Comparison of ENCODE assay signal across 7 mouse cellular contexts in genomic region chr3:88758045-88758500, GRCm38 (mm10). TPM values are rescaled to one million over a fixed set of nuclear protein-coding genes. Genes with fewer than 3 reads are reported as not detected.
DNase-seq lines count a peak whose midpoint lies in the region; ATAC-seq lines count a peak whose summit lies in the region.

No protein-coding gene starts in this region.

- peak overlapping the region; percentile 17 for H3K4me2 ChIP-seq in forebrain, embryonic 15.5 days (replicated peaks)
- peak overlapping the region; percentile 30 for H3K4me2 ChIP-seq in liver, embryonic 13.5 days
- peak overlapping the region; percentile 23; the same call in 1 of the 2 replicates for H3K4me2 ChIP-seq in neural tube, embryonic 14.5 days (ENCODE audit: low read depth, low read length)

- H3K27ac ChIP-seq in forebrain, embryonic 15.5 days (replicated peaks), result peak overlapping the region; percentile 84
- H3K27ac ChIP-seq in liver, embryonic 13.5 days, result 0 out of 2 replicates have a peak overlapping the region, but pooled peaks have one; percentile 19
- peak overlapping the region; percentile 83 for H3K27ac ChIP-seq in neural tube, embryonic 14.5 days (ENCODE audit: low read depth, low read length)

- no peaks in the 10 kb centered on the region for H3K27me3 ChIP-seq in forebrain, embryonic 15.5 days
- no peaks in the 10 kb centered on the region for H3K27me3 ChIP-seq in liver, embryonic 13.5 days
- H3K27me3 ChIP-seq in neural tube, embryonic 14.5 days (ENCODE audit: control insufficient read depth, insufficient read depth, low read length), result no peaks in the 10 kb centered on the region

- intact Hi-C loops in heart, postnatal 10 days (cut with DNase I), result no loop called here

- no peak overlapping the region; the same call in none of the 2 replicates for H3K9ac ChIP-seq in forebrain, embryonic 15.5 days (replicated peaks)
- H3K9ac ChIP-seq in liver, embryonic 13.5 days, result peak overlapping the region; percentile 27; the same call in 1 of the 2 replicates
- peak overlapping the region; percentile 12; the same call in 1 of the 2 replicates for H3K9ac ChIP-seq in neural tube, embryonic 14.5 days (replicated peaks; ENCODE audit: low read depth, low read length)

- H3K36me3 ChIP-seq in forebrain, embryonic 15.5 days, result peaks cover 42% of the 10 kb centered on the region
- H3K36me3 ChIP-seq in liver, embryonic 13.5 days, result no peaks in the 10 kb centered on the region
- peaks cover 51% of the 10 kb centered on the region for H3K36me3 ChIP-seq in neural tube, embryonic 14.5 days (ENCODE audit: control insufficient read depth, insufficient read depth, low read length)

- H3K4me3 ChIP-seq in forebrain, embryonic 15.5 days, result no peak overlapping the region
- H3K4me3 ChIP-seq in liver, embryonic 13.5 days (replicated peaks), result no peak overlapping the region
- H3K4me3 ChIP-seq in neural tube, embryonic 14.5 days (ENCODE audit: low read depth, low read length), result no peak overlapping the region

- H3K4me1 ChIP-seq in forebrain, embryonic 15.5 days, result peaks cover 63% of the 10 kb centered on the region
- peaks cover 14% of the 10 kb centered on the region for H3K4me1 ChIP-seq in liver, embryonic 13.5 days (replicated peaks)
- H3K4me1 ChIP-seq in neural tube, embryonic 14.5 days (ENCODE audit: control insufficient read depth, insufficient read depth, low read length), result peaks cover 41% of the 10 kb centered on the region

- under 1% methylated on average over 5 of the region's 5 CpGs for WGBS in forebrain, embryonic 15.5 days
- 7% methylated on average over 5 of the region's 5 CpGs for WGBS in liver, embryonic 13.5 days (ENCODE audit: insufficient replicate concordance)
- WGBS in neural tube, embryonic 14.5 days, result 6% methylated on average over 5 of the region's 5 CpGs

- no peaks in the 10 kb centered on the region for H3K9me3 ChIP-seq in forebrain, embryonic 15.5 days
- H3K9me3 ChIP-seq in liver, embryonic 13.5 days (replicated peaks), result no peaks in the 10 kb centered on the region
- no peaks in the 10 kb centered on the region for H3K9me3 ChIP-seq in neural tube, embryonic 14.5 days (ENCODE audit: control insufficient read depth, low read length)

- peak; percentile 89 for ATAC-seq in forebrain, embryonic 15.5 days (replicated peaks)
- peak; percentile 54; the same call in 1 of the 2 replicates for ATAC-seq in liver, embryonic 13.5 days (ENCODE audit: low read depth)
- peak; percentile 86 for ATAC-seq in neural tube, embryonic 14.5 days (ENCODE audit: low read depth)

- peak; percentile 73 for DNase-seq in cerebellum, adult 9-10 months
- DNase-seq in heart, postnatal 10 days, result peak; percentile 87 to 91
- DNase-seq in layer of hippocampus, adult 11-12 months (ENCODE audit: low spot score), result peak; percentile 93
- no peak for DNase-seq in liver, embryonic 13.5 days
- no peak for DNase-seq in thymus, postnatal 14 days

RNA-seq across cellular contexts. Expression of gene Syt11, which starts 16.9 kb away (rescaled TPM):
- polyA plus RNA-seq in forebrain, embryonic 15.5 days (2015; fragmentation: Nextera tagmentation; extraction: Ambion mirVana), result 236 TPM in 2 replicates
- 1 to 10 TPM; 5.7 to 6.7 TPM for total RNA-seq in heart, postnatal 10 days (2021)
- polyA plus RNA-seq in liver, embryonic 13.5 days (2015; fragmentation: Nextera tagmentation; extraction: Ambion mirVana), result 1.2 and 1.3 TPM in 2 replicates
- 211 and 255 TPM in 2 replicates for polyA plus RNA-seq in neural tube, embryonic 14.5 days (2014; fragmentation: Nextera tagmentation; extraction: Ambion mirVana)

RNA-seq across cellular contexts. Expression of gene Rit1, which starts 41.4 kb away (rescaled TPM):
- polyA plus RNA-seq in forebrain, embryonic 15.5 days (2015; fragmentation: Nextera tagmentation; extraction: Ambion mirVana), result 51.6 and 53.1 TPM in 2 replicates
- total RNA-seq in heart, postnatal 10 days (2021), result 10 to 100 TPM; 59.4 to 70.2 TPM
- polyA plus RNA-seq in liver, embryonic 13.5 days (2015; fragmentation: Nextera tagmentation; extraction: Ambion mirVana), result 34.4 and 36.3 TPM in 2 replicates
- 60.1 and 62.1 TPM in 2 replicates for polyA plus RNA-seq in neural tube, embryonic 14.5 days (2014; fragmentation: Nextera tagmentation; extraction: Ambion mirVana)

Comparison
In these comparisons a context has a peak if more than half of its experiments do, and no peak if none do; other contexts are left out.
1. DNase-seq: peak in cerebellum, adult 9-10 months (single experiment), heart, postnatal 10 days (2 of 2) and layer of hippocampus, adult 11-12 months (single experiment); none in liver, embryonic 13.5 days (single experiment) and thymus, postnatal 14 days (single experiment).
2. H3K27ac ChIP-seq: peak in every context shown above with its lines; median percentile 84 in forebrain, embryonic 15.5 days; 83 in neural tube, embryonic 14.5 days; 19 in liver, embryonic 13.5 days.
3. RNA of gene Syt11, which starts 16.9 kb away (polyA plus RNA-seq): 236 TPM in forebrain, embryonic 15.5 days and 211 to 255 TPM in neural tube, embryonic 14.5 days; 1.2 to 1.3 TPM in liver, embryonic 13.5 days; every median in the first group is over 10 times any median in the second.
4. Peak in every context shown above with its lines, with median percentiles within 50 percentile points of each other: ATAC-seq and H3K4me2 ChIP-seq.